ENCODE assay signal across 12 mouse cellular contexts in the genomic region with DNA sequence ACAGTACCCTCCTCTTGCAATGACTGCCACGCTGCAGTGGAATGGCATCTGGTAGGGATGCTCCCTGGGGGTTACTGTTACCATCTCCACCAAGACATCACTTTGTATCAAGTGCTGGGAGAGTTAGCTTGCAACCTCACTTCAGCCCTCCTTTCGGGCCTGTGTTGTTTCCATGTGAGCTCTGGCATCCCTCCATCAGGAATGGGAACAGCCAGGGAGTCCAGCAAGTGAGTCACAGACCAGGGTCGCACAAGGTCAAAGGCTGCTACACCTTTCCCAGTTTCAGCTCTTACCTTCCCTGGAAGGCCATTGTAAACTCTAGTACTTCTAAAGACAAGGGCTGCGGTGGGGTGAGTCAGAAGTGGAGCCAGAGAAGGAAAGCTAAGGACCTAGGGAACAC.
DNase-seq lines count a peak whose midpoint lies in the region; ATAC-seq lines count a peak whose summit lies in the region.
"Had no signal": no experiment of that assay in that cellular context is flagged by ENCODE, and none has a peak within 500 bp of the region (broad histone marks: within the 10 kb centered on the region; RNA-seq: fewer than 3 reads in every experiment).

No protein-coding gene starts in this region.

- ATAC-seq in embryonic facial prominence, embryonic 12.5 days (ENCODE audit: insufficient number of reproducible peaks, insufficient read depth, low FRiP score, low TSS enrichment): no peak
- no peak for ATAC-seq in liver, embryonic 13.5 days (ENCODE audit: low read depth)
- ATAC-seq in liver, embryonic 11.5 days (replicated peaks; ENCODE audit: low FRiP score): no peak
- ATAC-seq in erythroid progenitor cell, adult 5-6 weeks (replicated peaks; ENCODE audit: low FRiP score, poor library complexity, severe bottlenecking): no peak
- ATAC-seq: hindbrain, embryonic 16.5 days had no signal

- no peak overlapping the region for H3K9ac ChIP-seq in embryonic facial prominence, embryonic 12.5 days
- no peak overlapping the region for H3K9ac ChIP-seq in liver, embryonic 13.5 days
- H3K9ac ChIP-seq in liver, embryonic 11.5 days (ENCODE audit: low read depth, low read length): no peak overlapping the region

- H3K4me3 ChIP-seq in embryonic facial prominence, embryonic 12.5 days: no peak overlapping the region
- no peak overlapping the region for H3K4me3 ChIP-seq in embryonic facial prominence, embryonic 10.5 days
- H3K4me3 ChIP-seq in liver, embryonic 13.5 days (replicated peaks): no peak overlapping the region
- H3K4me3 ChIP-seq in liver, embryonic 11.5 days (ENCODE audit: low read depth, low read length): no peak overlapping the region

- no peak overlapping the region for H3K4me2 ChIP-seq in embryonic facial prominence, embryonic 12.5 days (replicated peaks)
- peak overlapping the region; percentile 35 for H3K4me2 ChIP-seq in liver, embryonic 13.5 days
- H3K4me2 ChIP-seq in liver, embryonic 11.5 days: no peak overlapping the region
- H3K4me2 ChIP-seq: midbrain, embryonic 11.5 days had no signal

- no peaks in the 10 kb centered on the region for H3K36me3 ChIP-seq in embryonic facial prominence, embryonic 12.5 days
- no peaks in the 10 kb centered on the region for H3K36me3 ChIP-seq in embryonic facial prominence, embryonic 10.5 days (replicated peaks)
- no peaks in the 10 kb centered on the region for H3K36me3 ChIP-seq in liver, embryonic 13.5 days
- no peaks in the 10 kb centered on the region for H3K36me3 ChIP-seq in liver, embryonic 11.5 days (ENCODE audit: control insufficient read depth, insufficient read depth, low read length)
- H3K36me3 ChIP-seq in splenic B cell, adult 2 months (ENCODE audit: control insufficient read depth, insufficient read depth, low read length, poor library complexity, severe bottlenecking): no peaks in the 10 kb centered on the region; the same call in 1 of the 2 replicates

- peak overlapping the region; percentile 36; the same call in 1 of the 2 replicates for H3K27ac ChIP-seq in embryonic facial prominence, embryonic 12.5 days
- H3K27ac ChIP-seq in embryonic facial prominence, embryonic 10.5 days (replicated peaks): no peak overlapping the region
- 0 out of 2 replicates have a peak overlapping the region, but pooled peaks have one; percentile 29 for H3K27ac ChIP-seq in liver, embryonic 13.5 days
- no peak overlapping the region for H3K27ac ChIP-seq in liver, embryonic 11.5 days (ENCODE audit: low read depth, low read length)

- 75% methylated on average over 4 of the region's 4 CpGs for WGBS in embryonic facial prominence, embryonic 12.5 days
- 79% methylated on average over 4 of the region's 4 CpGs for WGBS in embryonic facial prominence, embryonic 10.5 days
- 78% methylated on average over 4 of the region's 4 CpGs for WGBS in liver, embryonic 13.5 days (ENCODE audit: insufficient replicate concordance)
- 83% methylated on average over 4 of the region's 4 CpGs for WGBS in liver, embryonic 11.5 days

- no peak for DNase-seq in embryonic facial prominence, embryonic 10.5 days (ENCODE audit: low spot score)
- DNase-seq in liver, embryonic 13.5 days: no peak
- no peak for DNase-seq in liver, embryonic 11.5 days (ENCODE audit: low spot score)
- peak; percentile 51 for DNase-seq in fibroblast of lung, adult 2 months (ENCODE audit: low read depth)
- peak; percentile 32 for DNase-seq in splenic B cell, adult 2 months (ENCODE audit: low read depth, low spot score)
- DNase-seq in thymus, postnatal 4 days: no peak
- DNase-seq: cerebellum, adult 8-10 months; kidney, postnatal 14 days had no signal

- H3K4me1 ChIP-seq in embryonic facial prominence, embryonic 12.5 days: peaks cover 28% of the 10 kb centered on the region
- H3K4me1 ChIP-seq in embryonic facial prominence, embryonic 10.5 days: peaks cover 37% of the 10 kb centered on the region
- H3K4me1 ChIP-seq in liver, embryonic 13.5 days (replicated peaks): peaks cover 51% of the 10 kb centered on the region
- peaks cover 14% of the 10 kb centered on the region for H3K4me1 ChIP-seq in liver, embryonic 11.5 days (replicated peaks; ENCODE audit: control insufficient read depth, insufficient read depth, low read length)

- H3K27me3 ChIP-seq in embryonic facial prominence, embryonic 12.5 days: no peaks in the 10 kb centered on the region
- peaks cover 7% of the 10 kb centered on the region; the same call in 1 of the 2 replicates for H3K27me3 ChIP-seq in embryonic facial prominence, embryonic 10.5 days (replicated peaks; ENCODE audit: low read depth, poor library complexity, severe bottlenecking)
- 0 out of 2 replicates have a peak, but pooled peaks cover 2% of the 10 kb centered on the region for H3K27me3 ChIP-seq in liver, embryonic 13.5 days
- no peaks in the 10 kb centered on the region for H3K27me3 ChIP-seq in liver, embryonic 11.5 days (replicated peaks; ENCODE audit: control insufficient read depth, insufficient read depth, low read length)
- H3K27me3 ChIP-seq in splenic B cell, adult 2 months (ENCODE audit: control insufficient read depth, insufficient read depth, low read length, poor library complexity, severe bottlenecking): no peaks in the 10 kb centered on the region

- no peaks in the 10 kb centered on the region for H3K9me3 ChIP-seq in embryonic facial prominence, embryonic 12.5 days
- no peaks in the 10 kb centered on the region for H3K9me3 ChIP-seq in embryonic facial prominence, embryonic 10.5 days
- no peaks in the 10 kb centered on the region for H3K9me3 ChIP-seq in liver, embryonic 13.5 days (replicated peaks)
- no peaks in the 10 kb centered on the region for H3K9me3 ChIP-seq in liver, embryonic 11.5 days (ENCODE audit: control insufficient read depth, low read length)

Comparison
In these comparisons a context has a peak if more than half of its experiments do, and no peak if none do; other contexts are left out.
1. H3K27ac ChIP-seq: peak in embryonic facial prominence, embryonic 12.5 days (single experiment) and liver, embryonic 13.5 days (single experiment); none in embryonic facial prominence, embryonic 10.5 days (single experiment) and liver, embryonic 11.5 days (single experiment).
2. DNase-seq: peak in fibroblast of lung, adult 2 months (single experiment) and splenic B cell, adult 2 months (single experiment); none in embryonic facial prominence, embryonic 10.5 days (single experiment), liver, embryonic 13.5 days (single experiment), liver, embryonic 11.5 days (single experiment) and thymus, postnatal 4 days (single experiment).